In genomic region chr2:103891240-103891767, GRCm38 (mm10) we compare ENCODE assay signal across 9 mouse cellular contexts.
A peak's percentile ranks its signal among the peaks of the same experiment; 100 is the strongest.
DNase-seq lines count a peak whose midpoint lies in the region; ATAC-seq lines count a peak whose summit lies in the region.
"Had no signal": no experiment of that assay in that cellular context is flagged by ENCODE, and none has a peak within 500 bp of the region (broad histone marks: within the 10 kb centered on the region; RNA-seq: fewer than 3 reads in every experiment).

No protein-coding gene starts in this region.

- DNase-seq in A20 (ENCODE audit: low read depth, low spot score): peak; percentile 70
- DNase-seq in ES-CJ7 (ENCODE audit: low read depth, low spot score): peak; percentile 24
- DNase-seq in forelimb bud, embryonic 11.5 days (ENCODE audit: low read depth, low spot score): peak; percentile 73
- peak; percentile 89 for DNase-seq in midbrain, embryonic 11.5 days (ENCODE audit: low spot score, missing footprints)
- DNase-seq in lung, postnatal 25 days (ENCODE audit: low spot score): no peak
- DNase-seq in adrenal gland, postnatal 10 days: no peak
- DNase-seq in ovary, adult 18-20 months (ENCODE audit: low spot score): no peak
- no peak for DNase-seq in c-Kit-positive CD71-positive TER-119-positive erythroid progenitor cells, embryonic 14.5 days (ENCODE audit: low spot score)

- peaks cover 5% of the 10 kb centered on the region for H3K4me1 ChIP-seq in midbrain, embryonic 11.5 days (ENCODE audit: control insufficient read depth, insufficient read depth, low read length)

- no peaks in the 10 kb centered on the region for H3K36me3 ChIP-seq in midbrain, embryonic 11.5 days (ENCODE audit: control insufficient read depth, insufficient read depth, low read length)
- H3K36me3 ChIP-seq: heart, embryonic 15.5 days had no signal

- 5% methylated on average over 9 of the region's 9 CpGs for WGBS in midbrain, embryonic 11.5 days

- no peaks in the 10 kb centered on the region for H3K27me3 ChIP-seq in midbrain, embryonic 11.5 days (ENCODE audit: control insufficient read depth, insufficient read depth, low read length)

- ATAC-seq in midbrain, embryonic 11.5 days (ENCODE audit: low FRiP score): 0 out of 2 replicates have a peak, but pooled peaks have one; percentile 42

- no peak overlapping the region for H3K4me3 ChIP-seq in midbrain, embryonic 11.5 days (ENCODE audit: low read depth, low read length)
- H3K4me3 ChIP-seq: heart, embryonic 15.5 days had no signal

- H3K9ac ChIP-seq in midbrain, embryonic 11.5 days (ENCODE audit: low read length): no peak overlapping the region
- H3K9ac ChIP-seq: heart, embryonic 15.5 days had no signal

- H3K4me2 ChIP-seq in midbrain, embryonic 11.5 days: 0 out of 2 replicates have a peak overlapping the region, but pooled peaks have one; percentile 9
- H3K4me2 ChIP-seq: heart, embryonic 15.5 days had no signal

- no peak overlapping the region for H3K27ac ChIP-seq in midbrain, embryonic 11.5 days (ENCODE audit: low read depth, low read length)
- H3K27ac ChIP-seq: heart, embryonic 15.5 days had no signal

- H3K9me3 ChIP-seq in midbrain, embryonic 11.5 days (ENCODE audit: control insufficient read depth, low read length): no peaks in the 10 kb centered on the region
- H3K9me3 ChIP-seq: heart, embryonic 15.5 days had no signal

Comparison
In these comparisons a context has a peak if more than half of its experiments do, and no peak if none do; other contexts are left out.
1. DNase-seq: peak in A20 (single experiment), ES-CJ7 (single experiment), forelimb bud, embryonic 11.5 days (single experiment) and midbrain, embryonic 11.5 days (single experiment); none in lung, postnatal 25 days (single experiment), adrenal gland, postnatal 10 days (single experiment), ovary, adult 18-20 months (single experiment) and c-Kit-positive CD71-positive TER-119-positive erythroid progenitor cells, embryonic 14.5 days (single experiment).